Mouse (Mus musculus): ENCODE measurements around the gene Nat8f4. TPM values are rescaled to one million over a fixed set of nuclear protein-coding genes. Genes with fewer than 3 reads are reported as not detected.
"Not testable (repeated sequence)": the region's sequence is repeated elsewhere in the genome, so short reads cannot be mapped to it uniquely, and the experiment has no call there.

The Nat8f4 gene
- polyA plus RNA-seq, 1 experiment, result 0.04 TPM

- Histone ChIP-seq H3K79me3 (ENCODE audit: low read depth) (no peaks in the 10 kb centered on the region), H3ac (ENCODE audit: control insufficient read depth, insufficient read length, low read depth) (no peak overlapping the region), H3K27me3 (ENCODE audit: control insufficient read depth, insufficient read depth, insufficient read length) (peaks cover 15% of the 10 kb centered on the region), H3K36me3 (ENCODE audit: control insufficient read depth, insufficient read depth) (no peaks in the 10 kb centered on the region), H3K79me2 (ENCODE audit: control insufficient read depth, insufficient read depth) (no peaks in the 10 kb centered on the region), H3K4me3 (ENCODE audit: insufficient read depth, poor library complexity, severe bottlenecking) (no peak overlapping the region)
- TF ChIP-seq CEBPB (IDR thresholded peaks at IDR 0.05; ENCODE audit: low read depth) (no peak), FOSL1 (IDR thresholded peaks at IDR 0.05; ENCODE audit: insufficient read depth, low read length, poor library complexity, severe bottlenecking) (no peak), MYOG (IDR thresholded peaks at IDR 0.05; ENCODE audit: control insufficient read depth, extremely low read depth, insufficient read length) (no peak), CTCF (IDR thresholded peaks at IDR 0.05; ENCODE audit: control insufficient read depth, insufficient read depth, insufficient read length) (no peak), USF1 (IDR thresholded peaks at IDR 0.05; ENCODE audit: low read depth) (no peak), MYOD1 (IDR thresholded peaks at IDR 0.05; ENCODE audit: control insufficient read depth, insufficient read length, low read depth) (no peak), MAX (IDR thresholded peaks at IDR 0.05) (no peak)
These were observed 5.0 kb upstream of the Nat8f4 start for GRCm38 (mm10) chr6:85909704-85910103.

GRCm38 (mm10) chr6:85908341-85908740, 3.7 kb upstream of the Nat8f4 start:
- H3ac ChIP-seq (ENCODE audit: control insufficient read depth, insufficient read length, low read depth), result no peak overlapping the region
- no peaks in the 10 kb centered on the region for H3K79me3 ChIP-seq (ENCODE audit: low read depth)
- no peaks in the 10 kb centered on the region for H3K36me3 ChIP-seq (ENCODE audit: control insufficient read depth, insufficient read depth)
- TF ChIP-seq MYOD1 (IDR thresholded peaks at IDR 0.05; ENCODE audit: control insufficient read depth, insufficient read length, low read depth), result no peak
- TF ChIP-seq CEBPB (IDR thresholded peaks at IDR 0.05; ENCODE audit: low read depth), result no peak
- TF ChIP-seq USF1 (IDR thresholded peaks at IDR 0.05; ENCODE audit: low read depth), result no peak
- TF ChIP-seq MYOG (IDR thresholded peaks at IDR 0.05; ENCODE audit: control insufficient read depth, extremely low read depth, insufficient read length), result no peak
- no peak for TF ChIP-seq FOSL1 (IDR thresholded peaks at IDR 0.05; ENCODE audit: insufficient read depth, low read length, poor library complexity, severe bottlenecking)
- TF ChIP-seq CTCF (IDR thresholded peaks at IDR 0.05; ENCODE audit: control insufficient read depth, insufficient read depth, insufficient read length), result no peak
- TF ChIP-seq MAX (IDR thresholded peaks at IDR 0.05), result no peak
- H3K4me3 ChIP-seq (ENCODE audit: insufficient read depth, poor library complexity, severe bottlenecking), result no peak overlapping the region
- H3K27me3 ChIP-seq (ENCODE audit: control insufficient read depth, insufficient read depth, insufficient read length), result peaks cover 15% of the 10 kb centered on the region
- no peaks in the 10 kb centered on the region for H3K79me2 ChIP-seq (ENCODE audit: control insufficient read depth, insufficient read depth)

- H3K27me3 ChIP-seq (ENCODE audit: control insufficient read depth, insufficient read depth, insufficient read length), result peaks cover 15% of the 10 kb centered on the region
- not testable (repeated sequence) for H3ac ChIP-seq (ENCODE audit: control insufficient read depth, insufficient read length, low read depth); H3K4me3 ChIP-seq (ENCODE audit: insufficient read depth, poor library complexity, severe bottlenecking); H3K79me2 ChIP-seq (ENCODE audit: control insufficient read depth, insufficient read depth); H3K79me3 ChIP-seq (ENCODE audit: low read depth); H3K36me3 ChIP-seq (ENCODE audit: control insufficient read depth, insufficient read depth)
These were observed 2.2 kb upstream of the Nat8f4 start for GRCm38 (mm10) chr6:85906911-85907351.

DNA sequence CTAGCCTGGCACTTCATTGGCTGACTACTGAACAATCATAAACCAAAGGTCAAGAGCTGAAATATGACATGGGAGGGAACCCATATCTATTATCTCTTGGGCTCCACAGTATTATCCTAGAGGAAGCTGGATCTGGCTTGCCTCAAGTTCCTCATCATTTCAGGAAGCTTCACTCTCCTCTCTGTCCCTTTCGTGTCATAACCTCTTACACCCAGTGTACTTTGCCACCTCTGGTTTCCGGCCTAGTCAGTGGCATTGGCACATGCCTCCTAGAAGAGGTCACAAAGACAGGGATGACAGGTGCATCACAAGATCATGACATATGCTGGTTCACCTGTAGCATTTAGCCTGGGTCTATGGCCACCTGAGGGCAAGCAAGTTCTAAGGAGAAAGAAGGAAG, 2.4 kb downstream of the Nat8f4 start:
- Histone ChIP-seq H3ac (ENCODE audit: control insufficient read depth, insufficient read length, low read depth) (no peak overlapping the region), H3K4me3 (ENCODE audit: insufficient read depth, poor library complexity, severe bottlenecking) (no peak overlapping the region), H3K79me2 (ENCODE audit: control insufficient read depth, insufficient read depth) (no peaks in the 10 kb centered on the region), H3K79me3 (ENCODE audit: low read depth) (no peaks in the 10 kb centered on the region), H3K36me3 (ENCODE audit: control insufficient read depth, insufficient read depth) (no peaks in the 10 kb centered on the region), H3K27me3 (ENCODE audit: control insufficient read depth, insufficient read depth, insufficient read length) (peaks cover 7% of the 10 kb centered on the region)
- TF ChIP-seq MAX (IDR thresholded peaks at IDR 0.05), result no peak
- no peak for TF ChIP-seq MYOD1 (IDR thresholded peaks at IDR 0.05; ENCODE audit: control insufficient read depth, insufficient read length, low read depth)
- TF ChIP-seq CTCF (IDR thresholded peaks at IDR 0.05; ENCODE audit: control insufficient read depth, insufficient read depth, insufficient read length), result no peak
- TF ChIP-seq USF1 (IDR thresholded peaks at IDR 0.05; ENCODE audit: low read depth), result no peak
- TF ChIP-seq FOSL1 (IDR thresholded peaks at IDR 0.05; ENCODE audit: insufficient read depth, low read length, poor library complexity, severe bottlenecking), result no peak
- no peak for TF ChIP-seq CEBPB (IDR thresholded peaks at IDR 0.05; ENCODE audit: low read depth)
- no peak for TF ChIP-seq MYOG (IDR thresholded peaks at IDR 0.05; ENCODE audit: control insufficient read depth, extremely low read depth, insufficient read length)

- H3K4me3 ChIP-seq (ENCODE audit: insufficient read depth, poor library complexity, severe bottlenecking); H3K36me3 ChIP-seq (ENCODE audit: control insufficient read depth, insufficient read depth); H3ac ChIP-seq (ENCODE audit: control insufficient read depth, insufficient read length, low read depth); H3K79me2 ChIP-seq (ENCODE audit: control insufficient read depth, insufficient read depth); H3K27me3 ChIP-seq (ENCODE audit: control insufficient read depth, insufficient read depth, insufficient read length); H3K79me3 ChIP-seq (ENCODE audit: low read depth): not testable (repeated sequence)
These were observed 5.8 kb downstream of the Nat8f4 start for GRCm38 (mm10) chr6:85898596-85899475.

GRCm38 (mm10) chr6:85895061-85895648, 9.5 kb downstream of the Nat8f4 start:
- TF ChIP-seq CTCF (IDR thresholded peaks at IDR 0.05; ENCODE audit: control insufficient read depth, insufficient read depth, insufficient read length), result peak; percentile 15
- not testable (repeated sequence) for H3K4me3 ChIP-seq (ENCODE audit: insufficient read depth, poor library complexity, severe bottlenecking); H3ac ChIP-seq (ENCODE audit: control insufficient read depth, insufficient read length, low read depth); H3K27me3 ChIP-seq (ENCODE audit: control insufficient read depth, insufficient read depth, insufficient read length); H3K79me2 ChIP-seq (ENCODE audit: control insufficient read depth, insufficient read depth); H3K36me3 ChIP-seq (ENCODE audit: control insufficient read depth, insufficient read depth); H3K79me3 ChIP-seq (ENCODE audit: low read depth)
